Mouse (Mus musculus) forebrain, postnatal 0 days (tissue): Measurements from ENCODE around the gene Eme1. TPM values are rescaled to one million over a fixed set of nuclear protein-coding genes. Genes with fewer than 3 reads are reported as not detected.

ENCODE experiments used
- ATAC-seq: fragments of 200-750 bp; cut with Nextera tagmentation; 2 replicates; pipeline ENCODE4 v1.8.0; 2017; ENCODE audit warnings: mild to moderate bottlenecking, moderate library complexity
- DNase-seq: peaks from one replicate; pipeline ENCODE4 v3.0.0-alpha.2; 2015
- H3K27ac ChIP-seq: fragments of 300-500 bp; sonication (generic); 2 replicates; pipeline ENCODE4 v1.5.1; 2014; ENCODE audit warnings: low read depth, mild to moderate bottlenecking, antibody characterized with exemption, low read length, moderate library complexity, mixed read lengths
- H3K27me3 ChIP-seq: fragments of 300-500 bp; sonication (generic); 2 replicates; pipeline ENCODE4 v1.6.1; 2014; ENCODE audit warnings: mild to moderate bottlenecking, low read length, mixed read lengths; ENCODE audit not compliant: insufficient read depth
- H3K36me3 ChIP-seq: fragments of 300-500 bp; sonication (generic); 2 replicates; pipeline ENCODE4 v1.6.1; 2014; ENCODE audit warnings: mild to moderate bottlenecking, moderate library complexity; ENCODE audit not compliant: insufficient read depth
- H3K4me1 ChIP-seq: fragments of 300-500 bp; sonication (generic); 2 replicates; pipeline ENCODE4 v1.6.1; 2014; ENCODE audit warnings: antibody characterized with exemption; ENCODE audit not compliant: insufficient read depth
- H3K4me2 ChIP-seq: fragments of 300-500 bp; sonication (generic); 2 replicates; pipeline ENCODE4 v1.6.1; 2014; ENCODE audit warnings: low read depth, mild to moderate bottlenecking, moderate library complexity
- H3K4me3 ChIP-seq: fragments of 300-500 bp; sonication (generic); 2 replicates; pipeline ENCODE4 v1.5.1; 2014; ENCODE audit warnings: low read depth, low read length, mixed read lengths
- H3K9ac ChIP-seq: fragments of 300-500 bp; sonication (generic); 2 replicates; pipeline ENCODE4 v1.6.1; 2014; ENCODE audit warnings: mild to moderate bottlenecking
- H3K9me3 ChIP-seq: fragments of 300-500 bp; sonication (generic); 2 replicates; pipeline ENCODE4 v1.6.1; 2016; ENCODE audit warnings: low read length
- CTCF ChIP-seq: sonication (generic); IDR thresholded peaks from 2 replicates; pipeline ENCODE4 v1.5.1; 2016; ENCODE audit warnings: antibody characterized with exemption, control low read depth, low read depth
- WGBS: fragments of 180-500 bp; shearing (Covaris S2); extraction: QIAGEN DNeasy Blood & Tissue Kit; methylation state at CpG from one replicate; pipeline ENCODE4 v1.1.7; 2014; 5-methylcytosine and 5-hydroxymethylcytosine counted together
- polyA plus RNA-seq: library from polyadenylated mRNA; unstranded; fragments of >200 nt; fragmentation: Nextera tagmentation; extraction: Ambion mirVana; gene quantifications from 2 replicates; pipeline ENCODE4 v1.2.1, GENCODE M21; 2015
- total RNA-seq: library from RNA; depleted of rRNA; stranded (reverse); fragments of >200 nt; gene quantifications from 2 replicates; pipeline ENCODE4 v1.2.3, GENCODE M21; 2014

The Eme1 gene
- total and polyA plus RNA-seq, 2 experiments from 2014 or later: 1.4 to 2.4 TPM

- no peak overlapping the region for H3K4me3 ChIP-seq
Observed at GRCm38 (mm10) chr11:94610744-94611740, 42.7 kb downstream of the Eme1 start.

GRCm38 (mm10) chr11:94602356-94602955 lies 51.3 kb downstream of the Eme1 start:
- Histone ChIP-seq H3K9me3 (no peaks in the 10 kb centered on the region), H3K4me1 (no peaks in the 10 kb centered on the region), H3K36me3 (no peaks in the 10 kb centered on the region), H3K27me3 (no peaks in the 10 kb centered on the region), H3K27ac (no peak overlapping the region), H3K9ac (no peak overlapping the region), H3K4me2 (no peak overlapping the region), H3K4me3 (no peak overlapping the region)
- TF ChIP-seq CTCF: no peak
- DNase-seq (no peak), ATAC-seq (no peak)
- 69% methylated on average over 11 of the region's 11 CpGs for WGBS

More at GRCm38 (mm10) chr11:94610744-94611740, 42.7 kb downstream of the Eme1 start:
- Histone ChIP-seq H3K4me2 (no peak overlapping the region), H3K27ac (no peak overlapping the region), H3K9ac (no peak overlapping the region), H3K36me3 (no peaks in the 10 kb centered on the region), H3K4me1 (no peaks in the 10 kb centered on the region), H3K9me3 (no peaks in the 10 kb centered on the region), H3K27me3 (no peaks in the 10 kb centered on the region)
- no peak for TF ChIP-seq CTCF
- DNase-seq: no peak
- ATAC-seq: no peak
- 61% methylated on average over 4 of the region's 4 CpGs for WGBS

- 2% methylated on average over 51 of the region's 52 CpGs for WGBS
- H3K27me3 ChIP-seq: no peaks in the 10 kb centered on the region
- H3K27ac ChIP-seq: no peak within 1 kb of the TSS
- H3K9me3 ChIP-seq: no peaks in the 10 kb centered on the region
- no peaks in the 10 kb centered on the region for H3K4me1 ChIP-seq
- peak within 1 kb of the TSS; percentile 71 for H3K4me2 ChIP-seq
- peak within 1 kb of the TSS; percentile 32 for H3K4me3 ChIP-seq
- TF ChIP-seq CTCF: no peak
- H3K36me3 ChIP-seq: no peaks in the 10 kb centered on the region
- DNase-seq (peak; percentile 24), ATAC-seq (peak; percentile 76)
- H3K9ac ChIP-seq: peak within 1 kb of the TSS; percentile 31; the same call in 1 of the 2 replicates
Observed at GRCm38 (mm10) chr11:94601321-94602281, 52.2 kb downstream of the Eme1 start, which contains the start of gene Acsf2. Acsf2 (minus strand) TSS chr11:94601871.

- Histone ChIP-seq H3K9ac (no peak overlapping the region), H3K36me3 (no peaks in the 10 kb centered on the region), H3K4me2 (no peak overlapping the region), H3K4me3 (no peak overlapping the region), H3K27ac (no peak overlapping the region), H3K4me1 (no peaks in the 10 kb centered on the region), H3K27me3 (no peaks in the 10 kb centered on the region), H3K9me3 (no peaks in the 10 kb centered on the region)
- WGBS: 91% methylated on average over 7 of the region's 7 CpGs
- TF ChIP-seq CTCF: no peak
- ATAC-seq: no peak
- no peak for DNase-seq
Observed at GRCm38 (mm10) chr11:94600447-94600846, 53.3 kb downstream of the Eme1 start.

GRCm38 (mm10) chr11:94598437-94599120 lies 55.2 kb downstream of the Eme1 start:
- no peak overlapping the region for H3K27ac ChIP-seq
- WGBS: 74% methylated on average over 6 of the region's 6 CpGs

GRCm38 (mm10) chr11:94597319-94597718 lies 56.4 kb downstream of the Eme1 start:
- no peak for DNase-seq
- no peaks in the 10 kb centered on the region for H3K9me3 ChIP-seq
- 58% methylated on average over 4 of the region's 4 CpGs for WGBS
- no peak for TF ChIP-seq CTCF
- no peak overlapping the region for H3K9ac ChIP-seq
- H3K4me3 ChIP-seq: no peak overlapping the region
- no peak for ATAC-seq
- H3K36me3 ChIP-seq: no peaks in the 10 kb centered on the region
- H3K27ac ChIP-seq: no peak overlapping the region
- H3K4me1 ChIP-seq: no peaks in the 10 kb centered on the region
- H3K4me2 ChIP-seq: no peak overlapping the region
- H3K27me3 ChIP-seq: no peaks in the 10 kb centered on the region

More at GRCm38 (mm10) chr11:94598437-94599120, 55.2 kb downstream of the Eme1 start:
- Histone ChIP-seq H3K4me3 (no peak overlapping the region), H3K4me2 (no peak overlapping the region), H3K4me1 (no peaks in the 10 kb centered on the region), H3K9ac (no peak overlapping the region), H3K36me3 (no peaks in the 10 kb centered on the region), H3K27me3 (no peaks in the 10 kb centered on the region), H3K9me3 (no peaks in the 10 kb centered on the region)
- ATAC-seq (no peak), DNase-seq (no peak)
- peak; percentile 13; the same call in 1 of the 2 replicates for TF ChIP-seq CTCF
